Mouse (Mus musculus): ENCODE results near the gene Slc1a6.
"Not testable (repeated sequence)": the region's sequence is repeated elsewhere in the genome, so short reads cannot be mapped to it uniquely, and the experiment has no call there.

Slc1a6 gene

GRCm38 (mm10) chr10:78779981-78780651 is at the start of gene Slc1a6:
Gene Slc1a6, plus strand, starts transcription at chr10:78780496.
- peak; percentile 62 for DNase-seq

DNA sequence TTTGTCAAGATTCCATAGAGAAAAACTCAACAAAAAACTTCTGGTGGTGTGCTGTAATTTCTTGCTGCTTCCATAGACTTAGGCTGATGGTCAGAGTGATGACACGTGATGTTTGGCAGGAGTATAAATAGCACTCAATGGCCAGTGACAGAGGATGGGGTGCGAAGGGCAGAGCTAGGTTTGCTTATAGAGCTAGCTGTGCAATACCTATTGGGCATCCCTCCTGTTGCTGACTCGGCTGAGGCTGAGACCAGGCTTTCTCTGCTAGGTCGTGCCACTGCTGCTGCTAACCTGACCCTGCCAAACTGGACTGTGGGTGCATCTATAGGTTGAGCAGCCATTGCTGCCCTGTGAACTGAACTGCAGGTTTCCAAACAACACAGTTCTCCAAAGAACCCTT is 40.5 kb upstream of the Slc1a6 start:
- DNase-seq, result no peak

- no peak for DNase-seq
Observed at GRCm38 (mm10) chr10:78743721-78744120, 36.6 kb upstream of the Slc1a6 start.

DNA sequence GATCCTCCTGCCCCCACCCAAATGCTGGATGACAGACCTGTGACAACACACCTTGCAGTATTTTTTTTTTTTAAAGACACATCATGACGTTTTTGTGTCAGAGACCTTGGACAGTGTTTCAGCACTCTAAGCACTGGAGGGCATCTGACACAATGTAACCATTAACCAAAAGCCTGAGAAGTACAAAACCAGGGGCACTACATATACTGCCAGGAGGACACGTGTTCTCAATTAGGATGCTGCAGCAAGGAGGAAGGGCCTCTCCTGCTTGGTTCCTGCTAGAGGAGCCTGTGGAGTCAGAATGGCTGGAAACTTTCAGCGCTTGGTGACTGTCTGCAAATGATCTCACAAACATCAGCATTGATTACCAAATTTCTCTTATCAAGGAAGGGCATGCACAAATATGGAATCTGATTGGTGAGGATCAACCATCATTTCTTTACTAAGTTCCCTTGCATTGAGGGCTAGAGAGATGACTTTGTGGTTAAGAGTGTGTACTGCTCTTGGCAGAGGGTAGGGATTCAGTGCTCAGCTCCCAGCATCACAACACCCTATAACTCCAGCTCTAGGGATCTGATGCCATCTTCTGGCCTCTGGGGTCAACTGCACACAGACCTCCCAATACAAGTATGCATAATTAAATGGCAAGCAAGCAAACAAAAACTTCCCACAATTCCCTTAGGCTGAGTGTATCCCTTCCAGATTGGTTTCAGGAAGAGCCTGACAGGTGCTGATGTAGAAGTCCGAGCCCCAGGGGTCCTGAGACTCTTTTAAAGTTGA is 34.7 kb upstream of the Slc1a6 start:
- no peak for DNase-seq

DNA sequence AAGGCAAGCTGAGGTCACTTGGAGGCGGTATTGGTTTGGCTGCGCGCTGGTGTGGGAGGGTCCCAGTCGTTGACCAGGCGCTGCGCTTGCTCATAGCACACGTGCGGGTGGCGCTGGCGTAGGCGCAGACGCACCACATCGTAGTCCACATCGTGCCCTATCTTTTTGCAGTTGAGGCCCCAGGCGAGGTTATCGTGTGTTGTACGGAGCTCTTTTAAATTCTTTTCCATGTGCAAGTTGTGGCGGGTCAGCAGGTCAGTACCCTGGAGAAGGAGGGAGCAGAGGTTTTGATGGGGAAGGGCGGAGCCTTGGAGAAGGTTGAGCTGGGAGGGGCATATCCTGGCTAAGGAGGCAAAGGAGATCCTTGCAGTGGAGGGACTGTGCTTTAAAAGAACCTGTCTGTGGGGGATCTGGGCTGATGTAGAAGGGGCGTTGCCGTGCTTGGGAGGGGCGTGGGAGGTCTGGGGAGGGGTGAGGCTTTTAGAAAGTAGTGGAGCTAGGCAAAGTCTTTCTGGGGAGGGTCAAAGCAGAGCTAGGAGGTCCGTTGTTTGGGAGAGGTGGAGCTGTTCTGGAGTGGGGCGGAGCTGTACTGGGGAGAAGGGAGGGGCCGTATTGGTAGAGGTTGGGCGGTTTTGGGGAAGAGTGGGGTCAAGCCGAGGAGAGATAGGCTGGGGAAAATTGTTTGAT is 33.1 kb upstream of the Slc1a6 start:
- DNase-seq, result no peak

GRCm38 (mm10) chr10:78748161-78748560 is 32.1 kb upstream of the Slc1a6 start:
- DNase-seq, result no peak

DNA sequence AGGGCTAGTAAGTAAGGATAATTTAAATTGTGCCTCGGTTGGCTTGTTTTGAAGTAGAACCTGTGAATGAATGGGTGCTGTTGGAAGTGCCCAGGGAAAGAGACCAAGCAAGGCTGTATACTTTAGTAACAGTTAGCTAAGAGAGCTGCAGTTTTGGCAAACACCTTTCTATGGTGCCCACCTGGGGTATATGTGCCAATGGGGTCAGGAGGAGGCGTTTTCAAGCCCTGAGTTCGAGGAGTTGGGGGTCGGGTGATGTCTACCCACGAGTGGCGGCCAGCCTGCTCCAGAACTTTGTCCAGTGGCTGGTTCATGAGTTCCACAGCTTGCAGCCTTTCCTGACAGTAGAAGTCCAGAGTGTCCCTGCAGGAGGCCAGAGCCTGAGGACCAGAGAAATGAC is 31.4 kb upstream of the Slc1a6 start:
- DNase-seq, result no peak

- peak; percentile 74 for DNase-seq
Observed at GRCm38 (mm10) chr10:78752452-78753191, 27.7 kb upstream of the Slc1a6 start, which contains the start of gene Ccdc105. Gene Ccdc105, minus strand, starts transcription at chr10:78753065.

GRCm38 (mm10) chr10:78756021-78756420 is 24.3 kb upstream of the Slc1a6 start:
- DNase-seq, result peak; percentile 61

DNA sequence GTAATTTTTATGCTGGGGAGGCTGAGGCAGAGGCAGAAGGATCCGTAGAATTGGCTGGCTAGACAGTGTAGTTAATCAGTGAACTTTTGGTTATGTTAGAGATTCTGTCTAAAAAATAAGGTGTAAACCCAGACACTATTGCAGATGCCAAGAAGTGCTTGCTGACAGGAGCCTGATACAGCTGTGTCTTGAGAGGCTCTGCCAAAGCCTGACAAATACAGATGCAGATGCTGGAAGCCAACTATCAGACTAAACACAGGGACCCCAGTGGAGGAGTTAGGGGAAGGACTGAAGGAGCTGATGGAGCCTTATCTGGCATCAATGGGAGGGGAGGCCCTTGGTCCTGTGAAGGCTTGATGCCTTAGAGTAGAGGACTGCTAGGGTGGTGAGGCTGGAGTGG is 14.7 kb upstream of the Slc1a6 start:
- DNase-seq, result no peak

DNA sequence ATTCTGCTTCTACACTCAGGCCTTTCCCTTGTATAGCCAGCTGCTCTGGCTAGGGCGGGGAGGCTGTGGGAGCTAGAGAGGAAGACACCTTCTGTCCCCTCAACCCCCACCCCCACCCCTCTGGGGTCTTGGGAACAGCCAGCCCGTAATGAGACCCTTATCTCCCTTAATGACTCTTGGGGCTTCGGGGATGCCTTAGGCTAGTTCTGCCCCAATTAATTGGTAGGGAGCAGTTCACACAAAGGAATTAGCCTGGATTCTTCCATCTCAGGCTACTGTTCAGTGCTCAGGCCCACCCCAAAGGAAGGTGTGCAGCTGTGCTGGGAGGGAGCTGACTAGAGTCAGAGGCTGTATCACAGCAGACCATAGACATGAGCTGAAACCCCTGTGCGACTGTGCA is 4.5 kb upstream of the Slc1a6 start:
- DNase-seq, result no peak

DNA sequence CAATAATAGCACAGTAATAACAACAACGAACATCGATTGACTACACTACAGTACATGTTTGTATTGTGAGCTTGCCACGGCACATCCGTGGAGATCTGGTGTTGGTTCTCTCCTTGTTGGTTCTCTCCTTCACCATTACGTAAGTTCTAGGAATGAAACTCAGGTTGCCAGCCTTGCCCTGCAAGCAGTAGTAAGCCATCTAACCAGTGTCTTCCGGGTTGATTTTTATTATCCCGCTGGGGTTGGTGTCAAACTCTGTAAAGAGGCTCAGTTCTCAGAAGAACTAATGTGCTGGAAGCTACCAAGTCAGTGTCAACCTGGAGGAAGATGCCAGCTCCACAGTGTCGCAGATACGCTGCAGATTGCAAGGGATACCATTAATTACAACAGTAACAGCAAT is 769 bp upstream of the Slc1a6 start:
- no peak for DNase-seq

GRCm38 (mm10) chr10:78787566-78788087 is 7.3 kb downstream of the Slc1a6 start:
- DNase-seq, result peak; percentile 87

DNA sequence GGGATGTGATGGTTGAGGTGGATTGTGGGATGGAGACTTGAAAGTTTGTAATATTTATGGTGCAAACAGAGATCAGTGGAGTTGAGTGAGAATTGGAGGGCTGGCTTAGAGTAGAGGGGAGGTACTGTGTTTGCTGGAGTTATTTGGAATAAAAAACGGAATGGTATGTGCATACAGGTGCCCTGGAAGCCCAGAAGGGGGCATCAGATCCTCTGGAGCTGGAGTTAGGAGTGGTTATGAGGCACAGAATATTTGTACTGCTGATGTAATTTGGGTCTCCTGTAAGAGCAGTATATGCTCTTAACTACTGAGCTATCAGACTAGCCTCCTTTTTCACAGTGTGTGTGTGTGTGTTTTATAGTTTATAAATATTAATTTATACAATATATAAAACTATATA is 10.3 kb downstream of the Slc1a6 start:
- no peak for DNase-seq

GRCm38 (mm10) chr10:78801449-78801848 is 21.2 kb downstream of the Slc1a6 start:
- no peak for DNase-seq

DNA sequence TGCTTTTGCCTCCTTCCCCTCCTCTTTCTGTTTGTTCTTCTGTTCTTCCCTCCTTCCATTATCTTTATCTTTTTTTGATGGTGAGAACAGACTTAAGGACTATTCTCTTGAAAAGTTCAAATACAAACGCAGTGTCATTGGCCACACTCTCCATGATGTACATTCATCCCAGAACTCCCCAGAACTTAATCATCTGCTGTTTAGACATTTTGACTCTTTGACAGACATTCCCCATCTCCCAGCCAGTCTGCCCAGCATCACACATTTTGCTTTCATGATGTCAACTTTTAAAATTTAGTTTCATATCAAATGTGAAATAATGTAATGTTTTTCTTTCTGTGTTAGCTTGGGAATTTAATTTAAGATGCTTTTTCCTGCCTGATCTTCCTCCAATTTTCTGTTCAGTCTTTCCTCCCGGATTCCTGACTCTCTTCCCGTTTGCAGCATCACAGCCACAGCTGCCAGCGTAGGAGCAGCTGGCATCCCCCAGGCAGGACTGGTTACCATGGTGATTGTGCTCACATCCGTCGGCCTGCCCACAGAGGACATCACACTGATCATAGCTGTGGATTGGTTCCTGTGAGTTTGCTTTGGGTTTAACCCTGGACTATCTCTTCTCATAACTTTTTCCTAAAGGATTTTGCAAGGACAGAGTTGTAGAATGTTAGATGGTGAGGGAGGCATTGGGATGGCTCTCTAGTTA is 32.2 kb downstream of the Slc1a6 start:
- DNase-seq, result no peak

GRCm38 (mm10) chr10:78840456-78840855 is 60.2 kb downstream of the Slc1a6 start:
- DNase-seq, result not testable (repeated sequence)

GRCm38 (mm10) chr10:78852066-78852465 is 71.8 kb downstream of the Slc1a6 start, which contains the start of gene Olfr1356:
Gene Olfr1356, minus strand, starts transcription at chr10:78852166.
- no peak for DNase-seq
